Mouse (Mus musculus): ENCODE data around the gene Dpm3. TPM values are rescaled to one million over a fixed set of nuclear protein-coding genes. Genes with fewer than 3 reads are reported as not detected.

The Dpm3 gene
- polyA plus RNA-seq, 1 experiment = 440 TPM

DNA sequence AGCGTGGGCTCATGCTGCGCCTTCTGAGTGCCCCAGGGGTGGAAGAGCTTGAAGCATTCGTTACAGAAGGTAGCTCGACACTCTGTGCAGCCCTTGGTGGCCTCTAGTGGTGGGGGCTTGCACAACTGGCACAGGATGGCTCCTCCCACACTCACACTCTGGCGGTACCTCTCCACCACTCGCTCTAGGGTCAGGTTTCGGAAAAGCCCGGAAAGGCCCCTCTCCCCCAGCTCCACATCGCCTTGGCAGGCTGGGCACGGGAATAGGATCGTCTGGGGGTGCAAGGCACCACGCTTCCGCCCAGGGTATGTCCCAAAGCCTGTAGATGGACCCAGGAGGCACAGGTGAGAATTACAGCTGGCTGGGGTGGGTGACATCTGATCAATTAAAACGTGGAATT lies 15.5 kb upstream of the Dpm3 start:
- TF ChIP-seq CTCF (IDR thresholded peaks at IDR 0.05; ENCODE audit: extremely low read depth, insufficient read length, insufficient replicate concordance, low read depth, low read length) (no peak), POLR2A (IDR thresholded peaks at IDR 0.05; ENCODE audit: low read depth, low read length) (no peak)
- H3K27me3 ChIP-seq (ENCODE audit: control insufficient read depth, insufficient read depth, low read length) = no peaks in the 10 kb centered on the region
- H3K4me1 ChIP-seq (ENCODE audit: control insufficient read depth, insufficient read depth, insufficient read length, low read length) = peaks cover 13% of the 10 kb centered on the region
- no peak overlapping the region for H3K27ac ChIP-seq (ENCODE audit: insufficient read depth, low read depth, low read length)
- WGBS = 35% methylated on average over 14 of the region's 14 CpGs
- H3K4me3 ChIP-seq (ENCODE audit: low read depth, low read length) = no peak overlapping the region
- no peaks in the 10 kb centered on the region for H3K36me3 ChIP-seq (ENCODE audit: control insufficient read depth, insufficient read depth, low read length)

GRCm38 (mm10) chr3:89244158-89244981 lies 14.8 kb upstream of the Dpm3 start:
- no peak for TF ChIP-seq POLR2A (IDR thresholded peaks at IDR 0.05; ENCODE audit: low read depth, low read length)
- TF ChIP-seq CTCF (IDR thresholded peaks at IDR 0.05; ENCODE audit: extremely low read depth, insufficient read length, insufficient replicate concordance, low read depth, low read length) = no peak
- Histone ChIP-seq H3K4me1 (ENCODE audit: control insufficient read depth, insufficient read depth, insufficient read length, low read length) (peaks cover 10% of the 10 kb centered on the region), H3K4me3 (ENCODE audit: low read depth, low read length) (peak overlapping the region; percentile 45), H3K27me3 (ENCODE audit: control insufficient read depth, insufficient read depth, low read length) (no peaks in the 10 kb centered on the region), H3K36me3 (ENCODE audit: control insufficient read depth, insufficient read depth, low read length) (peaks cover 2% of the 10 kb centered on the region; the same call in 1 of the 2 replicates), H3K27ac (ENCODE audit: insufficient read depth, low read depth, low read length) (no peak overlapping the region)
- WGBS = 33% methylated on average over 25 of the region's 25 CpGs

- H3K4me1 ChIP-seq (ENCODE audit: control insufficient read depth, insufficient read depth, insufficient read length, low read length) = peaks cover 10% of the 10 kb centered on the region
- H3K4me3 ChIP-seq (ENCODE audit: low read depth, low read length) = peak overlapping the region; percentile 49
- peaks cover 6% of the 10 kb centered on the region; the same call in 1 of the 2 replicates for H3K36me3 ChIP-seq (ENCODE audit: control insufficient read depth, insufficient read depth, low read length)
- H3K27ac ChIP-seq (ENCODE audit: insufficient read depth, low read depth, low read length) = no peak overlapping the region
- no peaks in the 10 kb centered on the region for H3K27me3 ChIP-seq (ENCODE audit: control insufficient read depth, insufficient read depth, low read length)
- TF ChIP-seq CTCF (IDR thresholded peaks at IDR 0.05; ENCODE audit: extremely low read depth, insufficient read length, insufficient replicate concordance, low read depth, low read length) = no peak; the same call in 1 of the 2 replicates
- no peak for TF ChIP-seq POLR2A (IDR thresholded peaks at IDR 0.05; ENCODE audit: low read depth, low read length)
- WGBS = 2% methylated on average over 24 of the region's 26 CpGs
These were observed 14.0 kb upstream of the Dpm3 start for GRCm38 (mm10) chr3:89244982-89245687.

GRCm38 (mm10) chr3:89245688-89246171 lies 13.4 kb upstream of the Dpm3 start, which contains the start of gene Krtcap2:
Gene Krtcap2, plus strand, starts transcription at chr3:89245966.
- WGBS = 4% methylated on average over 20 of the region's 20 CpGs
- peak within 1 kb of the TSS; percentile 57 for H3K27ac ChIP-seq (ENCODE audit: insufficient read depth, low read depth, low read length)
- H3K4me3 ChIP-seq (ENCODE audit: low read depth, low read length) = peak within 1 kb of the TSS; percentile 84
- H3K27me3 ChIP-seq (ENCODE audit: control insufficient read depth, insufficient read depth, low read length) = no peaks in the 10 kb centered on the region
- H3K4me1 ChIP-seq (ENCODE audit: control insufficient read depth, insufficient read depth, insufficient read length, low read length) = peaks cover 13% of the 10 kb centered on the region
- H3K36me3 ChIP-seq (ENCODE audit: control insufficient read depth, insufficient read depth, low read length) = peaks cover 6% of the 10 kb centered on the region; the same call in 1 of the 2 replicates
- no peak for TF ChIP-seq POLR2A (IDR thresholded peaks at IDR 0.05; ENCODE audit: low read depth, low read length)

DNA sequence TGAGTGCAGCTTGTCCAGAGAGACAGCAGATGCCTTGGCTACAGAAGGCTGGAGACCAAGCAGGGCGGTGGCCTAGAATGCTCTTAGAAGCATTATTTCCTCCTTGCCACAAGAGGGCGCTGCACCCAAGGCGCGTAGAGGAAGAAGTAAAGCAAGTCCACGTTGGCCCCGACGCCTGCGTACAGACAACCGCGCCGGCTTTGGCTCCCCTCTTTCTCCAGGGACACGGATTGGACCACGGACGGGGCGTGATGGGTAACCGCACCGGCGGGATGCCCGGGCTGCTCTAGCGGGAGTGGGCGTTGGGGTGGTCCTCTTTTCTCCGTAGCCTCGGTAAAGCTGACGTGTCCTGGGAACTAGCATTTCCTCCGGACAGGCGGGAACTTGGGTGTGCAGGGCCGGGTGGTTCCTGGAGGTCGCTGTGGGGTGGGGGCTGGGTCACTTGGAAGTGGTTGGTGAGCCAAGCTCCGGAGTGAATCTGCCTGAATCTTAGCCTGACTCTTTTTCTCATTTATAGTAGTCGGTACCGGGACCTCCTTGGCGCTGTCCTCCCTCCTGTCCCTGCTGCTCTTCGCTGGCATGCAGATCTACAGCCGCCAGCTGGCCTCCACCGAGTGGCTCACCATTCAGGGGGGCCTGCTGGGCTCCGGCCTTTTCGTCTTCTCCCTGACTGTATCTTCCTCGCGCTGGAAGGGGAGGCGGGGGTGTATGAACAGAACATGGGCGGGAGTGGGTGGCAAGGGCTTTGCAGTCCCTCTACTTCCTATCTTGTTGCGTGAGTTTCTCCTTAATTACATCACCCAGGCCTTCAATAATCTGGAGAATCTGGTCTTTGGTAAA lies 12.7 kb upstream of the Dpm3 start, which contains the start of gene Trim46:
Gene Trim46, minus strand, starts transcription at position 49 of the 840 bp plus-strand sequence.
- Histone ChIP-seq H3K4me3 (ENCODE audit: low read depth, low read length) (peak within 1 kb of the TSS; percentile 84), H3K27ac (ENCODE audit: insufficient read depth, low read depth, low read length) (peak within 1 kb of the TSS; percentile 57), H3K36me3 (ENCODE audit: control insufficient read depth, insufficient read depth, low read length) (peaks cover 6% of the 10 kb centered on the region; the same call in 1 of the 2 replicates), H3K4me1 (ENCODE audit: control insufficient read depth, insufficient read depth, insufficient read length, low read length) (peaks cover 20% of the 10 kb centered on the region), H3K27me3 (ENCODE audit: control insufficient read depth, insufficient read depth, low read length) (no peaks in the 10 kb centered on the region)
- peak; percentile 91 for TF ChIP-seq CTCF (IDR thresholded peaks at IDR 0.05; ENCODE audit: extremely low read depth, insufficient read length, insufficient replicate concordance, low read depth, low read length)
- TF ChIP-seq POLR2A (IDR thresholded peaks at IDR 0.05; ENCODE audit: low read depth, low read length) = 0 out of 2 replicates have a peak, but pooled peaks have one; percentile 28
- WGBS = under 1% methylated on average over 42 of the region's 42 CpGs

GRCm38 (mm10) chr3:89247466-89247865 lies 11.7 kb upstream of the Dpm3 start:
- Histone ChIP-seq H3K4me3 (ENCODE audit: low read depth, low read length) (peak overlapping the region; percentile 11; the same call in 1 of the 2 replicates), H3K4me1 (ENCODE audit: control insufficient read depth, insufficient read depth, insufficient read length, low read length) (peaks cover 30% of the 10 kb centered on the region), H3K27me3 (ENCODE audit: control insufficient read depth, insufficient read depth, low read length) (no peaks in the 10 kb centered on the region), H3K36me3 (ENCODE audit: control insufficient read depth, insufficient read depth, low read length) (peaks cover 6% of the 10 kb centered on the region; the same call in 1 of the 2 replicates), H3K27ac (ENCODE audit: insufficient read depth, low read depth, low read length) (no peak overlapping the region)
- 82% methylated on average over 4 of the region's 4 CpGs for WGBS
- no peak for TF ChIP-seq POLR2A (IDR thresholded peaks at IDR 0.05; ENCODE audit: low read depth, low read length)
- no peak for TF ChIP-seq CTCF (IDR thresholded peaks at IDR 0.05; ENCODE audit: extremely low read depth, insufficient read length, insufficient replicate concordance, low read depth, low read length)

All from small intestine, adult 2 months (tissue).